Mouse (Mus musculus): ENCODE results near the gene Akt1s1. TPM values are rescaled to one million over a fixed set of nuclear protein-coding genes. Genes with fewer than 3 reads are reported as not detected.

Akt1s1 gene
- total RNA-seq, 2 experiments from 2014 or later, result 73.6 to 75.4 TPM

- DNase-seq, result no peak
Observed at GRCm38 (mm10) chr7:44852259-44853027, 3.7 kb downstream of the Akt1s1 start.

GRCm38 (mm10) chr7:44853065-44853464, 4.3 kb downstream of the Akt1s1 start:
- DNase-seq, result no peak
- intact Hi-C loops (cut with DNase I), result no loop called here

More at GRCm38 (mm10) chr7:44852259-44853027, 3.7 kb downstream of the Akt1s1 start:
- intact Hi-C loops (cut with DNase I), result no loop called here

GRCm38 (mm10) chr7:44853596-44854355, 5.0 kb downstream of the Akt1s1 start:
- DNase-seq, result no peak
- intact Hi-C loops (cut with DNase I), result loop anchor here (2.0 kb wide), 1 partner anchor 15 kb away; the partner anchor contains the start of gene Ptov1

- peak; percentile 83 to 92 for DNase-seq
- intact Hi-C loops (cut with DNase I), result loop anchor here (2.0 to 5.0 kb wide), 2 partner anchors 14 to 43 kb away; partner anchors contain the start of genes Fuz and Ptov1
Observed at GRCm38 (mm10) chr7:44854356-44855031, 5.7 kb downstream of the Akt1s1 start.

- intact Hi-C loops (cut with DNase I), result loop anchor here (2.0 to 5.0 kb wide), 2 partner anchors 14 to 42 kb away; partner anchors contain the start of genes Fuz and Ptov1
Observed at GRCm38 (mm10) chr7:44855036-44855435, 6.2 kb downstream of the Akt1s1 start.

GRCm38 (mm10) chr7:44856265-44856916, 7.6 kb downstream of the Akt1s1 start:
- intact Hi-C loops (cut with DNase I), result loop anchor here (5.0 kb wide), 1 partner anchor 41 kb away; the partner anchor contains the start of gene Fuz
- DNase-seq, result no peak

More at GRCm38 (mm10) chr7:44855036-44855435, 6.2 kb downstream of the Akt1s1 start:
- no peak for DNase-seq

GRCm38 (mm10) chr7:44857042-44857552, 8.3 kb downstream of the Akt1s1 start, which contains the start of gene Pnkp:
TSS of gene Pnkp (plus strand) at chr7:44857139.
- peak; percentile 83 to 90 for DNase-seq
- intact Hi-C loops (cut with DNase I), result loop anchor here (5.0 kb wide), 1 partner anchor 40 kb away; the partner anchor contains the start of gene Fuz

GRCm38 (mm10) chr7:44857905-44858304, 9.1 kb downstream of the Akt1s1 start:
- intact Hi-C loops (cut with DNase I), result loop anchor here (5.0 kb wide), 1 partner anchor 39 kb away; the partner anchor contains the start of gene Fuz
- no peak for DNase-seq

- intact Hi-C loops (cut with DNase I), result loop anchor here (5.0 kb wide), 1 partner anchor 37 kb away; the partner anchor contains the start of gene Fuz
- DNase-seq, result no peak
Observed at GRCm38 (mm10) chr7:44859896-44860295, 11.1 kb downstream of the Akt1s1 start.

- intact Hi-C loops (cut with DNase I), result no loop called here
- DNase-seq, result peak; percentile 68 to 76
Observed at GRCm38 (mm10) chr7:44860576-44861428, 12.0 kb downstream of the Akt1s1 start.

GRCm38 (mm10) chr7:44861429-44861816, 12.6 kb downstream of the Akt1s1 start:
- intact Hi-C loops (cut with DNase I), result no loop called here
- no peak for DNase-seq

GRCm38 (mm10) chr7:44862434-44862833, 13.6 kb downstream of the Akt1s1 start:
- intact Hi-C loops (cut with DNase I), result no loop called here
- DNase-seq, result no peak

GRCm38 (mm10) chr7:44863210-44863609, 14.4 kb downstream of the Akt1s1 start:
- no peak for DNase-seq

GRCm38 (mm10) chr7:44863982-44864494, 15.2 kb downstream of the Akt1s1 start:
- intact Hi-C loops (cut with DNase I), result no loop called here
- no peak for DNase-seq

More at GRCm38 (mm10) chr7:44863210-44863609, 14.4 kb downstream of the Akt1s1 start:
- intact Hi-C loops (cut with DNase I), result no loop called here

GRCm38 (mm10) chr7:44864595-44865542, 16.1 kb downstream of the Akt1s1 start:
- DNase-seq, result no peak

GRCm38 (mm10) chr7:44866276-44867009, 17.7 kb downstream of the Akt1s1 start:
- peak; percentile 68 for DNase-seq
- intact Hi-C loops (cut with DNase I), result no loop called here

More at GRCm38 (mm10) chr7:44864595-44865542, 16.1 kb downstream of the Akt1s1 start:
- intact Hi-C loops (cut with DNase I), result no loop called here
